Mouse (Mus musculus): ENCODE results near the gene P2ry2.
A peak's percentile ranks its signal among the peaks of the same experiment; 100 is the strongest.

Gene P2ry2

GRCm38 (mm10) chr7:100988092-100988491 lies 24.6 kb downstream of the P2ry2 start:
- DNase-seq (ENCODE audit: low spot score): peak; percentile 84

- no peak for DNase-seq (ENCODE audit: low spot score)
Measured at GRCm38 (mm10) chr7:100984452-100985395, 27.9 kb downstream of the P2ry2 start.

GRCm38 (mm10) chr7:100979175-100979574 lies 33.5 kb downstream of the P2ry2 start:
- no peak for DNase-seq (ENCODE audit: low spot score)

- DNase-seq (ENCODE audit: low spot score): no peak
Measured at GRCm38 (mm10) chr7:100978171-100978570, 34.5 kb downstream of the P2ry2 start.

- no peak for DNase-seq (ENCODE audit: low spot score)
Measured at GRCm38 (mm10) chr7:100974135-100974903, 38.3 kb downstream of the P2ry2 start, which contains the start of gene P2ry6. Gene P2ry6 (minus strand): TSS chr7:100974649.

- DNase-seq (ENCODE audit: low spot score): no peak
Measured at GRCm38 (mm10) chr7:100972875-100973274, 39.8 kb downstream of the P2ry2 start.

- DNase-seq (ENCODE audit: low spot score): no peak
Measured at GRCm38 (mm10) chr7:100968874-100969659, 43.6 kb downstream of the P2ry2 start.

- no peak for DNase-seq (ENCODE audit: low spot score)
Measured at GRCm38 (mm10) chr7:100968376-100968775, 44.3 kb downstream of the P2ry2 start.

GRCm38 (mm10) chr7:100967850-100968249 lies 44.8 kb downstream of the P2ry2 start:
- DNase-seq (ENCODE audit: low spot score): no peak

- DNase-seq (ENCODE audit: low spot score): no peak
Measured at GRCm38 (mm10) chr7:100966014-100966413, 46.7 kb downstream of the P2ry2 start.

GRCm38 (mm10) chr7:100965079-100965478 lies 47.6 kb downstream of the P2ry2 start:
- no peak for DNase-seq (ENCODE audit: low spot score)

GRCm38 (mm10) chr7:100964242-100964641 lies 48.4 kb downstream of the P2ry2 start:
- peak; percentile 45 for DNase-seq (ENCODE audit: low spot score)

- DNase-seq (ENCODE audit: low spot score): no peak
Measured at GRCm38 (mm10) chr7:100963381-100963780, 49.3 kb downstream of the P2ry2 start.

- DNase-seq (ENCODE audit: low spot score): no peak
Measured at GRCm38 (mm10) chr7:100961146-100961545, 51.5 kb downstream of the P2ry2 start.

- no peak for DNase-seq (ENCODE audit: low spot score)
Measured at GRCm38 (mm10) chr7:100960462-100960861, 52.2 kb downstream of the P2ry2 start.

GRCm38 (mm10) chr7:100958426-100958825 lies 54.2 kb downstream of the P2ry2 start:
- no peak for DNase-seq (ENCODE audit: low spot score)

- DNase-seq (ENCODE audit: low spot score): no peak
Measured at GRCm38 (mm10) chr7:100952686-100953085, 60.0 kb downstream of the P2ry2 start.

GRCm38 (mm10) chr7:100951903-100952302 lies 60.8 kb downstream of the P2ry2 start:
- DNase-seq (ENCODE audit: low spot score): no peak

- DNase-seq (ENCODE audit: low spot score): peak; percentile 49
Measured at GRCm38 (mm10) chr7:100950481-100951010, 62.1 kb downstream of the P2ry2 start.

- no peak for DNase-seq (ENCODE audit: low spot score)
Measured at GRCm38 (mm10) chr7:100950031-100950430, 62.6 kb downstream of the P2ry2 start.
